Mouse (Mus musculus): ENCODE data around the gene Enpp7. TPM values are rescaled to one million over a fixed set of nuclear protein-coding genes. Genes with fewer than 3 reads are reported as not detected.

Gene Enpp7
- polyA plus RNA-seq, 1 experiment from 2014 or later = not detected

DNA sequence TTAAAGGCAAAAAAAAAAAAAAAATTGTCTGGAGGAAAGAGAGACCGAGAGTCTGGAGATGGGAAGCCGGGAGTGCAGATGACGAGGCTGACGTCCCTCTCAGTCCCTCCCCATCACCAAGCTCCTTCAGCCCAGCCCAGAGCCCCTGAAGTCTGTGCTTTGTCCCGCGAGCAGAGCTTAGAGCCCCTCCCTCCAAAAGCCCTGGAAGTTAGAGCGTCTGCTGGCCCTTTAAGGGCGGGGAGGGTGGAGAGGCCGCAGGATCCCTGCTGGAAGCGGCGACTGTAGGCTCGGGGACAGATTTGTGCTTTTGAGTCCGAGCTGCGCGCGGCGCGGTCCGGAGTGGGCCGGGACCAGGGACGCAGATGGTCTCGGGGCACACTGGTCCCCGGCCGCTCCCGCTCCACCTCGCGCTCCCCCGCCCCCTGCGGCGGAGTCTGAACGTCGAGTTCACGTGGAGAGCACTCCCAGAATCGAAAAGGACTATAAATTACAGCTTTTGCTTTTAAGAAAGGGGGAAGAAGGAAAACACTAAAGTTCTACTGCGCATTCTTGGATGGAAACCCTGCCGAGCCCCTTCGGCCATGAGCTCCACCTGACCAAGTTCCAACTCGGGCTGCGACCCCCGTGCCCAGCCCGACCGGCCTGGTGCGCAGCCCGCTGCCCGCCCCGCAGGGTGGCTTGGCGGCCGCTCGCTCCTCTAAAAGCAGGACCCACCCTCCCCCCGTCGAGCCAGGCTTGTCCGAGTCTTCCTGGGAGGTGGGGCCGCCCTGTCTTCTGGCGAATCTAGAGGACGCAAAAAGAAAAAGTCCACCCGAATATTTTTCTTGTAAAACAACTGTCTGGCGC, 49.2 kb downstream of the Enpp7 start:
- no peak overlapping the region for H3K27ac ChIP-seq (replicated peaks)
- peak overlapping the region; percentile 64 for H3K4me2 ChIP-seq
- H3K27me3 ChIP-seq = peaks cover 94% of the 10 kb centered on the region
- H3K4me3 ChIP-seq (replicated peaks) = peak overlapping the region; percentile 44
- no peaks in the 10 kb centered on the region for H3K9me3 ChIP-seq (replicated peaks)
- H3K9ac ChIP-seq = no peak overlapping the region
- peaks cover 12% of the 10 kb centered on the region; the same call in 1 of the 2 replicates for H3K36me3 ChIP-seq (replicated peaks)
- peaks cover 47% of the 10 kb centered on the region for H3K4me1 ChIP-seq (replicated peaks)
- WGBS (ENCODE audit: insufficient replicate concordance) = 3% methylated on average over 57 of the region's 57 CpGs
- ATAC-seq (ENCODE audit: insufficient read depth) = no peak

- Histone ChIP-seq H3K27me3 (peaks cover 100% of the 10 kb centered on the region), H3K9ac (no peak overlapping the region), H3K36me3 (replicated peaks) (peaks cover 12% of the 10 kb centered on the region; the same call in 1 of the 2 replicates), H3K27ac (replicated peaks) (no peak overlapping the region), H3K4me2 (peak overlapping the region; percentile 64), H3K9me3 (replicated peaks) (no peaks in the 10 kb centered on the region), H3K4me1 (replicated peaks) (peaks cover 53% of the 10 kb centered on the region), H3K4me3 (replicated peaks) (no peak overlapping the region)
- ATAC-seq (ENCODE audit: insufficient read depth) = no peak
- 23% methylated on average over 18 of the region's 18 CpGs for WGBS (ENCODE audit: insufficient replicate concordance)
Observed at GRCm38 (mm10) chr11:119037780-119038401, 49.9 kb downstream of the Enpp7 start.

- peaks cover 100% of the 10 kb centered on the region for H3K27me3 ChIP-seq
Observed at GRCm38 (mm10) chr11:119038744-119039484, 50.9 kb downstream of the Enpp7 start.

GRCm38 (mm10) chr11:119039732-119040512, 51.9 kb downstream of the Enpp7 start:
- Histone ChIP-seq H3K4me2 (peak overlapping the region; percentile 88), H3K9ac (peak overlapping the region; percentile 58), H3K36me3 (replicated peaks) (peaks cover 12% of the 10 kb centered on the region; the same call in 1 of the 2 replicates), H3K4me3 (replicated peaks) (peak overlapping the region; percentile 66), H3K9me3 (replicated peaks) (no peaks in the 10 kb centered on the region), H3K27me3 (peaks cover 100% of the 10 kb centered on the region), H3K4me1 (replicated peaks) (peaks cover 54% of the 10 kb centered on the region), H3K27ac (replicated peaks) (peak overlapping the region; percentile 48; the same call in 1 of the 2 replicates)
- no peak for ATAC-seq (ENCODE audit: insufficient read depth)
- 11% methylated on average over 21 of the region's 21 CpGs for WGBS (ENCODE audit: insufficient replicate concordance)

More at GRCm38 (mm10) chr11:119038744-119039484, 50.9 kb downstream of the Enpp7 start:
- 67% methylated on average over 22 of the region's 22 CpGs for WGBS (ENCODE audit: insufficient replicate concordance)
- Histone ChIP-seq H3K27ac (replicated peaks) (no peak overlapping the region), H3K4me2 (no peak overlapping the region), H3K9ac (no peak overlapping the region), H3K4me3 (replicated peaks) (no peak overlapping the region), H3K4me1 (replicated peaks) (peaks cover 53% of the 10 kb centered on the region), H3K36me3 (replicated peaks) (peaks cover 12% of the 10 kb centered on the region; the same call in 1 of the 2 replicates), H3K9me3 (replicated peaks) (no peaks in the 10 kb centered on the region)
- ATAC-seq (ENCODE audit: insufficient read depth) = no peak

GRCm38 (mm10) chr11:119040600-119041324, 52.8 kb downstream of the Enpp7 start, which contains the start of gene Cbx8:
Cbx8 (minus strand) TSS chr11:119040969.
- Histone ChIP-seq H3K4me2 (peak within 1 kb of the TSS; percentile 88), H3K4me1 (replicated peaks) (peaks cover 60% of the 10 kb centered on the region), H3K36me3 (replicated peaks) (peaks cover 12% of the 10 kb centered on the region; the same call in 1 of the 2 replicates), H3K27ac (replicated peaks) (peak within 1 kb of the TSS; percentile 48), H3K9ac (peak within 1 kb of the TSS; percentile 58), H3K9me3 (replicated peaks) (no peaks in the 10 kb centered on the region), H3K4me3 (replicated peaks) (peak within 1 kb of the TSS; percentile 66), H3K27me3 (peaks cover 100% of the 10 kb centered on the region)
- ATAC-seq (ENCODE audit: insufficient read depth) = peak; percentile 84
- WGBS (ENCODE audit: insufficient replicate concordance) = under 1% methylated on average over 62 of the region's 63 CpGs

GRCm38 (mm10) chr11:119041325-119041716, 53.3 kb downstream of the Enpp7 start:
- ATAC-seq (ENCODE audit: insufficient read depth) = peak; percentile 40
- Histone ChIP-seq H3K27ac (replicated peaks) (no peak overlapping the region), H3K36me3 (replicated peaks) (peaks cover 12% of the 10 kb centered on the region; the same call in 1 of the 2 replicates), H3K27me3 (peaks cover 100% of the 10 kb centered on the region), H3K9me3 (replicated peaks) (no peaks in the 10 kb centered on the region), H3K9ac (peak overlapping the region; percentile 27; the same call in 1 of the 2 replicates), H3K4me1 (replicated peaks) (peaks cover 65% of the 10 kb centered on the region), H3K4me3 (replicated peaks) (peak overlapping the region; percentile 66), H3K4me2 (peak overlapping the region; percentile 88)
- WGBS (ENCODE audit: insufficient replicate concordance) = under 1% methylated on average over 31 of the region's 31 CpGs

DNA sequence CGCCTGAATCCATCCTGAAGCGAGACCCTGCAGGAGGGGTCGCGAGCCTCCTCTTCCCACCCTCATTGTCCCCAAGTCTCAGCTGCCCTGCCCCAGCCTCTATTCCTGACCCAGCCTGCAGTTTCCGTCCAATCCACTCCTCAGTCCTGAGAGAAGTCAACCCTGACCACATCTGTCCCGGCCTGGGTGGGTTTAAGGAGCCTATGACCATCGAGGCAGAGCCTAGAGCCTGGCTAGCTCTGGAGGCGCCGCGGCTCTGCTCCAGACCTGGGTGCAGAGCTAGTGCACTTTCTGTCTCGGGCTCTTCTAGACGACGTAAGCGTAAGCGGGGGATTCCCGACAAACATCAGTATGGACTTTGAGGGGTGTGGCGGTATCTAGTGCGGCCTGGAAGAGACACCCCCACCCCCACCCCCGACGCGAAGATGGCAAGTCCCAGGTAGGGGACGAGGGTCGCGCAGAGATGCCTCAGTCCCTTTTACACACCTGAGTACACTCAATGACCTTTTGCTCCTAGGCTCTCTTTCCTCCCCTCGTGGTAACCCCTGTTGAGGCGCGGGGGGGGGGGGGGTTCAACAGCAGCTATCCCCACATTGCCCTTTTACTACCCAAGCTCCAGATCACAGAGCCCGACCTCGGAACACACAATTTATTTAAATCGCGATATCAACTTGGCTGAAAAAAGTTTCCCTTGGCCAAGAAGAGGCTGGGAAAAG, 53.9 kb downstream of the Enpp7 start:
- Histone ChIP-seq H3K9ac (no peak overlapping the region), H3K4me2 (peak overlapping the region; percentile 88), H3K4me1 (replicated peaks) (peaks cover 70% of the 10 kb centered on the region), H3K9me3 (replicated peaks) (no peaks in the 10 kb centered on the region), H3K36me3 (replicated peaks) (peaks cover 12% of the 10 kb centered on the region; the same call in 1 of the 2 replicates), H3K4me3 (replicated peaks) (peak overlapping the region; percentile 66), H3K27me3 (peaks cover 100% of the 10 kb centered on the region), H3K27ac (replicated peaks) (no peak overlapping the region)
- ATAC-seq (ENCODE audit: insufficient read depth) = no peak
- WGBS (ENCODE audit: insufficient replicate concordance) = 2% methylated on average over 31 of the region's 31 CpGs

Measured in liver, embryonic 15.5 days (tissue).